Mouse (Mus musculus) heart, adult 11 months (tissue): Measurements from ENCODE around the gene Cyp2d22.

Experiments
- DNase-seq: peaks from one replicate; pipeline ENCODE4 v3.0.0; 2022

Cyp2d22 gene

DNA sequence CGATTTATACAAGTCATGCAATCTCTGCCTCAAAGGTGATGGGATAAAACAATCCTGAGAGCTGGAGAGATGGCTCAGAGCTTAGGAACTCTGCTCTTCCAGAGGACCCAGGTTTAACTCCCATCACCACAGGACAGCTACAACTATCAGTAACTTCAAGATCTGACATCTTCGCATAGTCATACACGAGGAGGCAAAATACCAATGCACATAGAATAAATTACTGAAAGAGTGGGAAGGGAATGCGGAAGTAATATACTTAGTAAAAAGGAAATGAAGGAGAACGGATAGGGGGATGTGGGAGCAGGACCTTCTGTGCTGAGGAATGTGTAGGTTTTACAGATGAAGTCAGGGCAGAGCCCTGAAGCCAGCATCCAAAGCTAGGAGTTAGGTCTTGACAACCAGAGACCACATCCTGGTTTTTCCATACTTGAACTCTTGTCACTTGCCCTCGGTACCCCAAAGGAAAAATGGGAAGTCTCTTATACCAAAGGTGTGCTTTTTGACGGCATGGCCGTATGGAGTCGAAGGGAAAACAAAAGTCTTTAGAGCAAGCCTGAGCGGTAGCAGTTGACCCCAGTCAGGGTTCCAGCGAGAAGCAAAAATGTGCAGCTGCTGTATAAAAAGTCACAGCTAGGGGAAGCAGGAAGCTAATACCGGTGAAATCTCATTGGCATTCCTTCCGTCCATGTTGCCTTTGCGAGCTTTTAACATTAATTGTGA, 33.3 kb downstream of the Cyp2d22 start:
- peak; percentile 90 for DNase-seq

DNA sequence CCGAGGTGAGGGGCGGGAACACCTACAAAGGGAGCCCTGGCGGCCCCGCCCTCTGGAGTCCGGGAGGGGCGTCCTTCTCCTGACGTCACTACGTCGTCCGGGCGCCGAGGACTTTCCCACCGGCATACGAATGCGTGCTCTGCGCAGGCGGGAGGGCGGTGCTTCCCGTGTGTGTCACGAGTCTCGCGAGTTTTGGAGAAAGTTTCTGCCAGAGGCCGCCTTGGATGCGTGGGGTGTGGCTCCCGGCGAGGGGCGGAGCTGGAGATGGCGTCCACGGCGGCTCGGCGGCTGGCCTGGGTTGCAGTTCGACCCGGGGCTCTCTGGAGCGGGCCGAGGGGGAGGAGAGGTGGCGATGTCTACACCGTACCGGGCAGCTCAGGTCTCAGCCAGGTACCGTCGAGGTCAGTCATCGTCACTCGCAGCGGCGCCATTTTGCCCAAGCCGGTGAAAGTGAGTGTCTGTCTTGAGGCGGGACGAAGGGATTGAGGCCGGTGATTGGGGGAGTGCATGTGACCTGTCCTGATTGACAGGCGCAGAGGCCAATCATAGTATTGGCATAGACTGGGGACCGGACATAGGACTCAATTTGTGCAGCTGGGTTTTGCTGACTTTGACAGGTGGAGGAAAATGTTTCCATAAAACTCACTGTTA, 34.1 kb downstream of the Cyp2d22 start:
- peak; percentile 100 for DNase-seq

DNA sequence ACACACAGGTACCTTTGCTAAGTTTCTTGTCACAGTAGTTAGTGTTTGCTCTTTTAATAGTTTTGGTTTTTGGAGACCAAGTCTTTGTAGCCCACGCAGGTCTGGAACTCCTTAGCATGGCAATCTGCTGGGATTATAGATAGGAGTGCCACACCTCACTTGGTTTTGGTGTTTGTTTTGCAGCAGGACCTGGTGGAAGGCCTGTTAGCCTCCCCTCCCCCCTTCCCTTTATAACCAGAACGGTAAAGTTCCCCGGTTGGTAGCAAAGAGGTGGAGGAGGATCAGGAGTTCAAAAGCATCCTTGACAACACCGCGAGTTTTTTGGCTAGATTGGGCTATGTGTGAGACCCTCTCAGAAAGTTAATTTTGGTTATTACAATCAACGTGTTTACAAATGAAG, 35.1 kb downstream of the Cyp2d22 start:
- no peak for DNase-seq

DNA sequence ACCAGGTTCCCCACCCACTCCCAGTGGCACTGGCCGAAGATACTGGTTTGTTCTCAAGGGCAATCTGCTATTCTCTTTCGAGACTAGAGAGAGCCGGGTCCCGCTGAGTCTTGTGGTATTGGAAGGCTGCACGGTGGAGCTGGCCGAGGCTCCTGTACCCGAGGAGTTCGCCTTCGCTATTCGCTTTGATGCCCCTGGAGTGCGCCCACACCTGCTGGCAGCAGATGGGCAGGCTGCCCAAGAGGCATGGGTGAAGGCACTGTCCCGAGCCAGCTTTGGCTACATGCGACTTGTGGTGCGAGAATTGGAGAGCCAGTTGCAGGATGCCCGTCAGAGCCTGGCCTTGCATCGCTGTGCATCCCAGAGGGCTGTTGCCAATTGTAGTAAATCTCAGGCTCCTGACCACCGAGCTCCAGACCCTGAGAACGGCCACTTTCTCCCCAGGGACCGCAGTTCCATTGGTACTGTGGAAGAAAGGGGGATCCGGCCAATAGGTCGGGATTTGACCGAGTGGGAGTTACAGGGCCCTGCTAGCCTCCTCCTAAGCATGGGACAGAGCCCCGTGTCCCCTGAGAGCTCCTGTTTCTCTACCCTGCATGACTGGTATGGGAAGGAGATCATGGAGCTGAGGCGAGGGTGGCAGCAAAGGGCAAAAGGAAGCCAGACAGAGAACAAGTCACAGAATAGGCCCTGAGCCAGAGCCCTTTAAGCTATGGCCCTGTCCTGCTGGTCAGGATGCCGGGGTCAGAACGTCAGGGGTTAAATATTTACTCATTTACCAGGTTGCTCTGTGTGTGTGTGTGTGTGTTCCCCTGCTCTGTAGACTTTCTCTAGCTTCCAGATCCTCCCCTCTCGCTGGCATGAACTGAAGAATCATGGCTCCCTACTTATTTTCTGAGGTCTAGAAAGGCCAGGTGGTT, 36.4 kb downstream of the Cyp2d22 start:
- peak; percentile 92 for DNase-seq

DNA sequence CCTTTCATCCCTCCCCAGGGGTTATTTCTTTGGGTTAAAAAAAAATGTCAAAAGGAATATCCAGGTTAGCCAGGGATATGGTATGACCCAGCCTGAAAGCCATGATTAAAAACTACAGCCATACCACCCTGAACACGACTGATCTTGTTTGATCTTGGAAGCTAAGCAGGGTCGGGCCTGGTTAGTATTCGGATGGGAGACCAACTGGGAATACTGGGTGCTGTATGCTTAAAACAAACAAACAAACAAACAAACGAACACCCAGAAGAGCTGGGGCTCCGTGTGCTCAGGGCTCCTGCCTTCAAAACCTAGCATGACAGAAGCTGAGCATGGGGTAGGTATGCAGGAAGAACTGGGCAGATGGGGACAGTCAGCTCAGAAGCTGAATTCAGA, 37.5 kb downstream of the Cyp2d22 start:
- no peak for DNase-seq

DNA sequence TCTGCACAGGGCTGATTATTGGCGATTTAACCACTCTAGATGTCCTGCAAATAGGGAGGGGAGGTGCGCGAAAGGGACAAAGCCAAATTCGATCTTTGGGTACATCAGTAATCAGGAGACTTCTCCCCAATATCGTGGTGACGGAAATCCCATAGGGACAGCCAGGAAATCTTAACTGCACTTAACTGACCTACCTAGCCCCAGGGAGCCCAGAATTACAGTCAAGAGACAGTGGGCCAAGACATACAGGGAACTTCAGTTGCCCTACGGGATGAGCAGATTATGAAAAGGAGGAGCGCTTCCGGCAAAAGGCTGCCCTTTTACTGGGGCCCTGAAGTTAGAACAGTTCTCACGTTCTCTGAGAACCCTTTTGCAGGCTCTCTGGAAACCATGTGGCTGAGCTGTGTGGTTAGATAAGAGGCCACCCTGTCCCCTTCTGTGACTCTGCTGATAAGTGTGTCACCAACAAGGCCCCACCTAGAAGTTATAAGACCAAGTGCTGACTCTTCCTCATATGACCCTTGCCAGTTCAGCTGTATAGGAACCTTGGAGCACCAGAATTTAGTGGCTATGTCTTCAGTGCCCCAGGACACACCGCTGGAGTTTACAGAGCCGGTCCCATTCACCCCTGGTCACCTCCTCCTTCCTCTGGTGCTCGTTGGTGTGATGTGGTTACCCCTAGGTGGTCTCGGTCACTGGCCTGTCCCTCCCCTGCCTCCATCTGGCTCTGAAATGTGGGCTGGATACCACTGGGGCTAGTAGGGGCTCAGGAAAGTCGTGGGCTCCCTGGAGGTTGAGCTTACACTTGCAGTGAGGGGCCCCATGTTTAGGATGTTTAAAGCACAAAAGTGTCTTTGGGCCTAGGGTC, 38.2 kb downstream of the Cyp2d22 start:
- DNase-seq: peak; percentile 92

DNA sequence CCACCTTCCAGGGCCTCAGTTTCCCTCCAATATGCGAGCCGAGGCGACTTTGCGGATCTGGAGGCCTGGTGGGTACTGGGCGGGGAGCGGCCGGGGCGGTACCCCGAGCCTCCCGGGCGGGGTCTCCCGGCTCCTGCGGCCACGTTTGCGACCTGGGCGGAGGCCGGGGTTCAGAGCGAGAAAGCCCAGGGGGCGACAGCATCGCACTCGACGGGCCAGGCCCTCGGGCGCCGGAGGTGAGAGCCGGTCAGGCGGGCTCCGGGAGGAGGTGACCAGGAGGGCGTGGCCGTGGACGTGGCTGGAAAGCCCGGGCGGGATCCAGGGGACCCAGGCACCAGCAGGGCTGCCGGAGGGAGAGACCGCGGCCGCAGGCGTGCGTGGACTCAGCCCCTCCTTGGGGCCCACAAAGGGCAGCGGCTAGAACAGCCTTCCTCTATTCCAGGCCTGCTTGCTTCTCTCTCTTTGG, 39.0 kb downstream of the Cyp2d22 start:
- peak; percentile 98 for DNase-seq

DNA sequence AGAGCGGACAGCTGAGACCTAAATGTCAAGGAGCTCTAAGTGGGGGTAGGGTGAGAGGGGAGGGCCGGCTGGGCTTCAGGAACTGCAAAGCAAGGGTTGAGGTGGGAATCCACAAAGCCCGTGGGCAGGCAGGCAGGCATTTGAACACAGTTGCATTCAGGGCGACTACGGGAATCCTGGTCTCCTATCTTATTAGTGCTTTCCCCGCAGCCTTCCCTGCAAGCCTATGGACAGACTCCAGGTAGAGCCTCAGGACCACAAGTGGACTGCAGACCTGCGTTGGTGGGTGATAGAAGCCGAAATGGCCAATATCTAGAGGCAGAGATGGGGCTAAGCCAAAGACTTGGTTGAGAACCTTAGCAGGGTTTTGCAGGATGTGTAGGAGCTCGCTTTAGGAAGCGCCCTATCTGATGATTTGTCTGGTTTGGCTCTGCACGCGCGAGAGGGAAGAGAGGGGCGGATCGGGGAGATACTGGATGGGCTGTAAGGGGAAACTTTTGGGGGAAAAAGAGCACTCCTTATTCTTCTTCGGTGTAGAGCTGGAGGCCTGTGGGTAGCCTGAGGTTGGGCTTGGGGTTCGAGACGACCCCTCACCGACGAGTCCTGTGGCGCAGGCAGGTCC, 39.5 kb downstream of the Cyp2d22 start:
- DNase-seq: peak; percentile 91

DNA sequence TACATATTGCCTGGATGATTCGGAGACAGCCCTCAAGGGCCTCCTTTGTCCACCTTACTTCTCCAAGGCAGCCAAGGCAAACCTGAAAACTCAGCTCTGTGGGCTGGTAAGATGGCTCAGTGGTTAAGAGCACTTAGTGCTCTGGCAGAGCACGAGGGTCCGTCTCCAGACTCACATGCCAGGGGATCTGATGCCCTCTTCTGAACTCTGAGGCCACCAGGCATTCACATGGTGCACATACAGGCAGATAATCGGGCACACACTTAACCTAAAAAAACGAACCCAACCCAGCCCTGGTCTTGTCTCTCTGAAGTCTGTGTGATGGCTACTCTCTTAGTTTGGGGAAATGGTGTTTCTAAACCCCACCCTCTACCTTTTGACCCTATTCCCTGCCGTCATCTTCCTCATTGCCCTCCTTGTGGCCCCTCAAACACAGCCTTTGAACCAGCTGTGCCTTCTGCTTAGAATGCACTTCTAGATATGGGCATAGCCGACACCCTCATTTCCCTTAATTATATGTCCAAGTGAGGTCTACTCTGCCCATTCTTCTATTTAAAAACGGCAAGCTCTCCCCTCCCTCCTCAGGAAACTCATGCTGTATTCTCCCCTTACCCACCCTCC, 40.3 kb downstream of the Cyp2d22 start:
- DNase-seq: no peak

DNA sequence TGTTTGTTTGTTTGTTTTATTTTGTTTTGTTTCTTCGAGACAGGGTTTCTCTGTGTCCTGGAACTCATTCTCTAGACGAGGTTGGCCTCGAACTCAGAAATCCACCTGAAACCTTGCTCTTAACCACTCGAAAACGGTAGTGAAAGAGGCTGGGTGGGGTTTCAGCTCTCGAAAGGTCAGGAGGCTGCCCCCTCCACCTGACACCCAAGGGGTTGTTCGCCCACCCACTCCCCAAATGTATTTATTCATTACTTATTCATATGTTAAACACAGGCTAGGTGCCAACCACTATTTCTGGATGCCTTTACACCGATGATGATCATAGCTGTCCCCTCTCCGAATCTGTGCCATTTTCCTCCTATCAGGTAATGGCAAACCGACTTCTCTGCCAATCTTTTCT, 40.9 kb downstream of the Cyp2d22 start:
- no peak for DNase-seq

DNA sequence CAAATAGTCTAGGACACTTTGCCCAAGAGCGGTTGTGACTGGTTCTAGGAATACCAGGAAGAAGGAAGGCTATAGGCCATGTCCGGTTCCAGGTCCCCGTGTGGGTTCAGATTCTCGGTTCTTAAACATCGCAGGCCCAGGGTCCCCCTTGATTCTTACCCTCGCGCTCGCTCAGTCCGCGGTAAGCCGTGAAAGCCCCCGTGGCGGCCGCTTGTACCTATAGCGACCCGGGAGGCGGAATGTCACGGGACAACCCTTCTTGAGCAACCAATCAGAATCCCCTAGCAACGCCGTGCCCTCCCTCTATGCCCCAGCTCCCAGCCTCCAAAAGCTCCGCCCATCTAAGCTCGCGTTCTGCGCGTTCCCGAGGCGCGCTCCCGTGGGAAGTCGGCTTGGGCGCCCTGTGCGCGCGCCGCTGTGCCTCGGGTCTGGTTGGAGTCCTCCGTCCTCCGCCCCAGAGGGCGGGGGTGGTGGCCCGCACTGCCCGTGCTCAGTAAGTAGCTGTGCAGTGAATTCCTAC, 41.4 kb downstream of the Cyp2d22 start, which contains the start of the genes Naga, Pheta2 and Smdt1:
Gene Naga, minus strand, starts transcription at position 333 of the 520 bp plus-strand sequence.
Gene Pheta2, plus strand, starts transcription at position 350 of the 520 bp plus-strand sequence.
Gene Smdt1, plus strand, starts transcription at position 367 of the 520 bp plus-strand sequence.
- peak; percentile 100 for DNase-seq

DNA sequence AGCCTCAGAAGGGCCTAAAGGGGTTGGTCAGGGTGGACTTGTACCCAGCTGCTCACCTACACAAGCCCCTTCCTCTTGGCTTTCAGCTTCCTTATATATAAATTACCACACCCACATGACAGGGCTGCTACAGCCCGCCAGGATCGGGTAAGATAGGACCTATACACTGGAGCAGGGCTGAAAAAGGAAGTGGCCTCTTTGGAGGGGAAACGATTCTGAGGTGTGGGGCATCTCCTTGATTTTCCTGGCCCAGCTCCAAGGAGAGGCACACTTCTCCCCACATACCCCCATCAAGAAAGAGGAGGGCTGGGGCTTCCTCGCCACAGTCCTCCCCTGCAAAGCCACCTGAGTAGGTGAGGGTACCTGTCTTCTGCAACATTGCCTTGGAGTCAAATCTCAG, 42.2 kb downstream of the Cyp2d22 start:
- DNase-seq: peak; percentile 94

DNA sequence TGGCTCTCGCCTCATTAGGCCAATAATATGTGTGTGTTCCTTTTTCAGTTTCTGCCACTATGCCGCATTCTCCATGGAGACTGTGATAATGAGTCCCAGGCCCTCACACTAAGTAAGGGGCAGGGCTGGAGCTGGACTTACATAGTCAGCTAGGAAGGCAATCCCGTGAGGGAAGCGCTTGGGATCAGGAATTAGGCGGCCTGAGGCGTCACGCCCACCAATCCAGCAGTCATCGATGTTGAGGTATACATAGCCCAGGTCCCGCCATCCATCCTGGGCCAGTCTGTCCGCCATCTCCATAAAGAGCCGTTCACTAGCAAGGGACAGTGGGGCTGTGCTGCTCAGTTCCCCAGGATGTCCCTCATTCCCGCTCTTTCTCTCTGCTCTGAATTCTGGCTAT, 43.4 kb downstream of the Cyp2d22 start:
- peak; percentile 91 for DNase-seq

DNA sequence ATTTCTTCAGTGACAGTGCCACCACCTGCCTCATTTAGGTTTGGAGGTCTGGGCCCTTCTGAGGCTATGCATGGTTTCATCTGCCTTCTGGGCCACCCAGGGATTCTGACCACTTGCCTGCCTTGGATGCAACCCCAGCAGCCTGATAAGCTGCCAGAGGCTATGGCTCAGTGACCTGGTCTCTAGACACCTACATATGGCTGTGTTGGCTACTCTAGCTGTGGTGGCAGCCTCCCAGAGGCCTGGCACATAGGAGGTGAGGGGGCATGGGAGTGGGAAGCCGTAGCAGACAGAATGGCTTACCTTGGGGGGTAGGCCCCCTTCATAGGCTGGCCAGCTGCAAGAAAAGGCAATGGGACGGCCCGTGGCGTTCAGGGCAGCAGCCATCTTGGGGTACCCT, 44.9 kb downstream of the Cyp2d22 start:
- DNase-seq: no peak

DNA sequence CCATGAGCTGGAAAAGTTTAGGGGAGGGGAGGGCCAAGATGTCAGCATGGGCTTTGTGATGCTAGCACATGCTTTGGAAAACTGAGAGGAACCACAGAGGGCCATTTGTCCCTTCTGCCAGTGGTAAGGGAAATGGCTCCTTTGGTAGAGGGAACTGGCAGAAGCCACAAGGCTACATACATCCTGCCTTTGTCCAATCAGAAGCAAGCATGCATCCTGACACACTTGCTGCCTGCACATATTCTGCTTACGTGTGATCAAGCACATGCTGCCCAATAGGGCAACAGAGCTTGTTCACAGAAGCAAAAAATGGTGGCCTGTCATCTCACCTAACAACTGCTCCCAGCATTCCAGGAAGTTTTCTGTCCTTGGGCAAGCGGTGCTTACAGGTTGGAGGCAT, 54.7 kb downstream of the Cyp2d22 start:
- DNase-seq: no peak

DNA sequence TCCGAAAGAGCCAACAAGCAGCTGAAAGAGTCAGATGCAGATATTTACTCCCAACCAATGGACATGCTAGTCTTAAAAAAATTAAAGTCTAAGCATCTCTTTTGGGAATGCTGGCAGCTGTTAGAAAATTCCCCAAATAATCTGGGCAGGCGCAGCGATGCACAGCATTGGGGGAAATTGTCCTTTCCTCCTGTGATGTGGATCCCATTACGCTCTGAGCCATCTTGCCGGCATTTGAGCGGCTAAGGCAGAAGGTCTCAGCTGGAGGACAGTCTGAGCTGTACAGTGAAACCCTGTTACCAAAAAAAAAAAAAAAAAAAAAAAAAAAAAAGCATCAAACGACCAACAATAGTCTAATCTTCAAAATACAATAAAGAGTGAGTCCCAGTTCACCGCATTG, 57.9 kb downstream of the Cyp2d22 start:
- DNase-seq: no peak
